In the genomic region with DNA sequence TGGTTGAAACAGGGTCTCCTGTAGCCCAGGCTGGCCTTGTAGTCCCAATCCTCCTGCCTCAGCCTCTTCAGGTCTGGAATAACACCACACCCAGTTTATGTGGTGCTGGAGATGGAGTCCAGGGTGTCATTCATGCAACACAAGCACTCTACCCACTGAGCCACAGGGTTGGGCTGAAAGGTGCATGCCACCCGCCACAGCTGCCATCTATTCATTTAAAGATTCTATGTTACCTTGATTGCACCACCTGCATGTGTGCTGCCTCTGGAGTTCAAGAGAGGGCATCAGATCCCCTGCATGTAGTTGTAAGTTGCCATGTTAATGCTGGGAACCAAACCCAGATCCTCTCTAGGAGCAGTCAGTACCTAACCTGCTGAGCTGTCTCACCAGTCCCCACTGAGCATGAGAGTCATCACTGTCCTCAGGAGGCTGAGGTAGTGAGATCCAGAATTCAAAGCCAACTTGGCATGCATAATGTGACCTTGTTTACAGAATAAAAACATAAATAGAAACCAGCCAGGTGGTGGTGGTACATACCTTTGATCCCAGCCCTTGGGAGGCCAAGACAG, we compare ENCODE assay signal across 15 mouse cellular contexts. TPM values are rescaled to one million over a fixed set of nuclear protein-coding genes. Genes with fewer than 3 reads are reported as not detected.
DNase-seq lines count a peak whose midpoint lies in the region; ATAC-seq and TF ChIP-seq lines count a peak whose summit lies in the region.
"Had no signal": no experiment of that assay in that cellular context is flagged by ENCODE, and none has a peak within 500 bp of the region (broad histone marks: within the 10 kb centered on the region; RNA-seq: fewer than 3 reads in every experiment).

No protein-coding gene starts in this region.

- peaks cover 45% of the 10 kb centered on the region for H3K4me1 ChIP-seq in heart, embryonic 15.5 days (replicated peaks)
- H3K4me1 ChIP-seq in liver, embryonic 11.5 days (replicated peaks; ENCODE audit: control insufficient read depth, insufficient read depth, low read length), result peaks cover 21% of the 10 kb centered on the region

- H3K4me3 ChIP-seq in heart, embryonic 15.5 days, result no peak overlapping the region
- H3K4me3 ChIP-seq in liver, embryonic 11.5 days (ENCODE audit: low read depth, low read length), result no peak overlapping the region
- H3K4me3 ChIP-seq in myocyte, result no peak overlapping the region
- H3K4me3 ChIP-seq: embryonic facial prominence, embryonic 13.5 days had no signal

- no peak overlapping the region for H3K9ac ChIP-seq in heart, embryonic 15.5 days
- no peak overlapping the region for H3K9ac ChIP-seq in liver, embryonic 11.5 days (ENCODE audit: low read depth, low read length)

- H3K36me3 ChIP-seq in heart, embryonic 15.5 days, result peaks cover 13% of the 10 kb centered on the region
- peaks cover 11% of the 10 kb centered on the region for H3K36me3 ChIP-seq in liver, embryonic 11.5 days (ENCODE audit: control insufficient read depth, insufficient read depth, low read length)
- no peaks in the 10 kb centered on the region for H3K36me3 ChIP-seq in myocyte (ENCODE audit: control insufficient read depth, insufficient read depth)

- H3K27ac ChIP-seq in heart, embryonic 15.5 days, result peak overlapping the region; percentile 71
- H3K27ac ChIP-seq in liver, embryonic 11.5 days (ENCODE audit: low read depth, low read length), result 0 out of 2 replicates have a peak overlapping the region, but pooled peaks have one; percentile 36
- H3K27ac ChIP-seq: embryonic facial prominence, embryonic 13.5 days; macrophage had no signal

- peak; percentile 24 for DNase-seq in cerebellum, adult 11 months
- no peak for DNase-seq in cerebellum, postnatal 4 days (ENCODE audit: low spot score in 2 of 2)
- DNase-seq in heart, postnatal 14 days, result no peak
- DNase-seq in liver, embryonic 11.5 days (ENCODE audit: low spot score), result no peak
- DNase-seq in liver, result no peak
- no peak for DNase-seq in embryo, embryonic 9.5 days (ENCODE audit: extremely low spot score)

- WGBS in heart, embryonic 15.5 days, result 90% methylated on average over 1 of the region's 1 CpGs
- 88% methylated on average over 1 of the region's 1 CpGs for WGBS in liver, embryonic 11.5 days

- no peak overlapping the region for H3K4me2 ChIP-seq in heart, embryonic 15.5 days
- H3K4me2 ChIP-seq in liver, embryonic 11.5 days, result no peak overlapping the region
- H3K4me2 ChIP-seq in myocyte (ENCODE audit: low read depth), result peak overlapping the region; percentile 62

- no peaks in the 10 kb centered on the region for H3K27me3 ChIP-seq in heart, embryonic 15.5 days
- no peaks in the 10 kb centered on the region for H3K27me3 ChIP-seq in liver, embryonic 11.5 days (replicated peaks; ENCODE audit: control insufficient read depth, insufficient read depth, low read length)
- no peaks in the 10 kb centered on the region for H3K27me3 ChIP-seq in myocyte (ENCODE audit: control insufficient read depth, insufficient read depth, insufficient read length)
- H3K27me3 ChIP-seq: embryonic facial prominence, embryonic 13.5 days had no signal

- no peaks in the 10 kb centered on the region for H3K9me3 ChIP-seq in heart, embryonic 15.5 days (replicated peaks)
- H3K9me3 ChIP-seq in liver, embryonic 11.5 days (ENCODE audit: control insufficient read depth, low read length), result no peaks in the 10 kb centered on the region
- H3K9me3 ChIP-seq: embryonic facial prominence, embryonic 13.5 days had no signal

- no peak for ATAC-seq in heart, embryonic 15.5 days (replicated peaks; ENCODE audit: insufficient number of reproducible peaks, insufficient read depth, low FRiP score, low read depth)
- no peak for ATAC-seq in liver, embryonic 11.5 days (replicated peaks; ENCODE audit: low FRiP score)
- ATAC-seq: midbrain, embryonic 16.5 days had no signal

- H3ac ChIP-seq in myocyte (ENCODE audit: control insufficient read depth, insufficient read length), result no peak overlapping the region

- H3K79me2 ChIP-seq in myocyte (ENCODE audit: control insufficient read depth, insufficient read depth), result no peaks in the 10 kb centered on the region

- TF ChIP-seq POLR2A in myocyte (IDR thresholded peaks at IDR 0.05; ENCODE audit: insufficient read length, low read depth), result no peak

- intact Hi-C loops in heart, postnatal 14 days (cut with DNase I), result no loop called here

TF ChIP-seq in myocyte, 11 proteins besides CTCF, POLR2A, EP300 and RAD21:
- TF ChIP-seq SRF (IDR thresholded peaks at IDR 0.05; ENCODE audit: control insufficient read depth, insufficient read length, low read depth) (no peak), POLR2AphosphoS2 (IDR thresholded peaks at IDR 0.05; ENCODE audit: insufficient read length, low read depth) (peak; percentile 27)
TF ChIP-seq in myocyte: peak in this region for 1.

RNA-seq across cellular contexts. Expression of a gene that starts 9.3 kb away (rescaled TPM):
- polyA plus RNA-seq in heart, embryonic 15.5 days (2015; fragmentation: Nextera tagmentation; extraction: Ambion mirVana), result 10.5 and 11.8 TPM in 2 replicates
- total RNA-seq in heart, postnatal 14 days (2021), result 10 to 100 TPM; 16.4 to 18.7 TPM
- 9.5 and 10.4 TPM in 2 replicates for polyA plus RNA-seq in liver, embryonic 11.5 days (2014; fragmentation: Nextera tagmentation; extraction: Ambion mirVana)
- polyA plus RNA-seq in myocyte (2012; fragmentation: generic; extraction: Trizol), result 17.5 TPM

RNA-seq across cellular contexts. Expression of a gene that starts 11.4 kb away (rescaled TPM):
- polyA plus RNA-seq in heart, embryonic 15.5 days (2015; fragmentation: Nextera tagmentation; extraction: Ambion mirVana), result 0.81 and 1.9 TPM in 2 replicates
- 10 to 100 TPM; 16.6 to 18.4 TPM for total RNA-seq in heart, postnatal 14 days (2021)
- 0.60 and 0.96 TPM in 2 replicates for polyA plus RNA-seq in liver, embryonic 11.5 days (2014; fragmentation: Nextera tagmentation; extraction: Ambion mirVana)
- 27.5 TPM for polyA plus RNA-seq in myocyte (2012; fragmentation: generic; extraction: Trizol)

RNA-seq across cellular contexts. Expression of a gene that starts 14.4 kb away (rescaled TPM):
- 87.2 and 113 TPM in 2 replicates for polyA plus RNA-seq in heart, embryonic 15.5 days (2015; fragmentation: Nextera tagmentation; extraction: Ambion mirVana)
- 10 to 100 TPM; 19.3 to 26.2 TPM for total RNA-seq in heart, postnatal 14 days (2021)
- polyA plus RNA-seq in liver, embryonic 11.5 days (2014; fragmentation: Nextera tagmentation; extraction: Ambion mirVana), result 56.0 and 57.3 TPM in 2 replicates
- 0.18 TPM for polyA plus RNA-seq in myocyte (2012; fragmentation: generic; extraction: Trizol)
- polyA plus RNA-seq: macrophage had no signal

RNA-seq across cellular contexts. Expression of a gene that starts 28.2 kb away (rescaled TPM):
- 68.4 and 84.1 TPM in 2 replicates for polyA plus RNA-seq in heart, embryonic 15.5 days (2015; fragmentation: Nextera tagmentation; extraction: Ambion mirVana)
- 10 to 100 TPM; 33.5 to 36.4 TPM for total RNA-seq in heart, postnatal 14 days (2021)
- 94.1 and 98.2 TPM in 2 replicates for polyA plus RNA-seq in liver, embryonic 11.5 days (2014; fragmentation: Nextera tagmentation; extraction: Ambion mirVana)
- 117 TPM for polyA plus RNA-seq in myocyte (2012; fragmentation: generic; extraction: Trizol)

RNA-seq across cellular contexts. Expression of a gene that starts 28.4 kb away (rescaled TPM):
- polyA plus RNA-seq in heart, embryonic 15.5 days (2015; fragmentation: Nextera tagmentation; extraction: Ambion mirVana), result 0.30 and 0.48 TPM in 2 replicates
- under 1 TPM in 1 of 2 experiments, not detected in 1; 0.12 TPM for total RNA-seq in heart, postnatal 14 days (2021)
- 0.16 and 0.44 TPM in 2 replicates for polyA plus RNA-seq in liver, embryonic 11.5 days (2014; fragmentation: Nextera tagmentation; extraction: Ambion mirVana)
- 0.04 TPM for polyA plus RNA-seq in myocyte (2012; fragmentation: generic; extraction: Trizol)
- total RNA-seq: layer of hippocampus, adult 18-20 months; left cerebral cortex, postnatal 25 days; MEL had no signal
- polyA plus RNA-seq: macrophage; midbrain, embryonic 16.5 days; small intestine, adult 2 months had no signal

Comparison
In these comparisons a context has a peak if more than half of its experiments do, and no peak if none do; other contexts are left out.
1. RNA of a gene that starts 14.4 kb away (polyA plus RNA-seq): 87.2 to 113 TPM in heart, embryonic 15.5 days and 56.0 to 57.3 TPM in liver, embryonic 11.5 days; 0.18 TPM in myocyte (single experiment); every median in the first group is over 10 times any median in the second.